In genomic region chr9:32806106-32806505, GRCm38 (mm10) we compare ENCODE assay signal across 27 mouse cellular contexts.
DNase-seq lines count a peak whose midpoint lies in the region; ATAC-seq and TF ChIP-seq lines count a peak whose summit lies in the region.
"Had no signal": no experiment of that assay in that cellular context is flagged by ENCODE, and none has a peak within 500 bp of the region (broad histone marks: within the 10 kb centered on the region; RNA-seq: fewer than 3 reads in every experiment).

No protein-coding gene starts in this region.

- no peaks in the 10 kb centered on the region for H3K4me1 ChIP-seq in lung, embryonic 14.5 days (ENCODE audit: insufficient read depth)
- H3K4me1 ChIP-seq in embryonic fibroblast, embryonic 13.5 days (ENCODE audit: control insufficient read depth, insufficient read depth, low read length): 0 out of 2 replicates have a peak, but pooled peaks cover 2% of the 10 kb centered on the region
- H3K4me1 ChIP-seq: embryonic facial prominence, embryonic 13.5 days; embryonic facial prominence, embryonic 15.5 days; forebrain, embryonic 13.5 days; forebrain, embryonic 15.5 days had no signal

- no peaks in the 10 kb centered on the region for H3K27me3 ChIP-seq in lung, embryonic 14.5 days (ENCODE audit: insufficient read depth, low read length)
- H3K27me3 ChIP-seq: CH12.LX; embryonic facial prominence, embryonic 13.5 days; embryonic facial prominence, embryonic 15.5 days; forebrain, embryonic 13.5 days; forebrain, embryonic 15.5 days had no signal

- no peaks in the 10 kb centered on the region for H3K9me3 ChIP-seq in lung, embryonic 14.5 days (ENCODE audit: low read depth, low read length)
- H3K9me3 ChIP-seq: embryonic facial prominence, embryonic 13.5 days; embryonic facial prominence, embryonic 15.5 days; forebrain, embryonic 13.5 days; forebrain, embryonic 15.5 days had no signal

- TF ChIP-seq POLR2A in embryonic fibroblast, embryonic 13.5 days (IDR thresholded peaks at IDR 0.05; ENCODE audit: low read depth, low read length): no peak

- no peak overlapping the region for H3K9ac ChIP-seq in lung, embryonic 14.5 days
- H3K9ac ChIP-seq: embryonic facial prominence, embryonic 13.5 days; embryonic facial prominence, embryonic 15.5 days; forebrain, embryonic 13.5 days; forebrain, embryonic 15.5 days; forebrain, postnatal 0 days had no signal

- TF ChIP-seq CTCF in lung, embryonic 14.5 days (IDR thresholded peaks at IDR 0.05; ENCODE audit: low read depth): no peak
- TF ChIP-seq CTCF in embryonic fibroblast, embryonic 13.5 days (IDR thresholded peaks at IDR 0.05; ENCODE audit: borderline replicate concordance, insufficient read depth, low read length): no peak

- DNase-seq in lung, embryonic 14.5 days: peak; percentile 67
- no peak for DNase-seq in lung, postnatal 14 days
- DNase-seq in 3T3-L1 (ENCODE audit: low read depth, low spot score): peak; percentile 76
- peak; percentile 25 for DNase-seq in Muller cell, postnatal 12 days (ENCODE audit: inconsistent ontology term)
- DNase-seq in testis, postnatal 14 days (ENCODE audit: low spot score): no peak
- DNase-seq in spleen, adult 18-20 months: no peak
- DNase-seq: adrenal gland, adult 8-10 months; adrenal gland, postnatal 25 days; B cell, adult 2 months; cerebellum, adult 11 months; cerebellum, adult 18-20 months; cerebellum, adult 8-10 months; cerebellum, adult 9-11 months; cerebellum, postnatal 14 days; cerebellum, postnatal 36 days; embryo, embryonic 11 days; forebrain, postnatal 0 days had no signal

- WGBS in lung, embryonic 14.5 days: 16% methylated on average over 4 of the region's 4 CpGs

- peak; percentile 14; the same call in 1 of the 2 replicates for ATAC-seq in lung, embryonic 14.5 days (ENCODE audit: insufficient read depth)
- no peak for ATAC-seq in activated CD4-positive, CD25-positive, alpha-beta regulatory T cell, adult 4 months
- ATAC-seq: CD4-positive, CD25-positive, alpha-beta regulatory T cell, adult 4 months; forebrain, embryonic 13.5 days; forebrain, embryonic 15.5 days; forebrain, postnatal 0 days; Patski had no signal

- H3K4me2 ChIP-seq in lung, embryonic 14.5 days: no peak overlapping the region
- H3K4me2 ChIP-seq: embryonic facial prominence, embryonic 13.5 days; embryonic facial prominence, embryonic 15.5 days; forebrain, embryonic 13.5 days; forebrain, embryonic 15.5 days had no signal

- no peak overlapping the region for H3K4me3 ChIP-seq in lung, embryonic 14.5 days (ENCODE audit: low read depth, low read length)
- no peak overlapping the region for H3K4me3 ChIP-seq in embryonic fibroblast, embryonic 13.5 days (ENCODE audit: insufficient read depth, low read length)
- H3K4me3 ChIP-seq: embryonic facial prominence, embryonic 13.5 days; embryonic facial prominence, embryonic 15.5 days; forebrain, embryonic 13.5 days; forebrain, embryonic 15.5 days had no signal

- no peak overlapping the region for H3K27ac ChIP-seq in lung, embryonic 14.5 days (ENCODE audit: low read depth)
- peak overlapping the region; percentile 40; the same call in 1 of the 2 replicates for H3K27ac ChIP-seq in embryonic fibroblast, embryonic 13.5 days (ENCODE audit: insufficient read depth, low read length)
- H3K27ac ChIP-seq: embryonic facial prominence, embryonic 13.5 days; embryonic facial prominence, embryonic 15.5 days; forebrain, embryonic 13.5 days; forebrain, embryonic 15.5 days had no signal

- H3K36me3 ChIP-seq in lung, embryonic 14.5 days (ENCODE audit: insufficient read depth): no peaks in the 10 kb centered on the region
- H3K36me3 ChIP-seq: embryonic facial prominence, embryonic 13.5 days; embryonic facial prominence, embryonic 15.5 days; forebrain, embryonic 15.5 days; G1E had no signal

Comparison
In these comparisons a context has a peak if more than half of its experiments do, and no peak if none do; other contexts are left out.
1. DNase-seq: peak in lung, embryonic 14.5 days (single experiment), 3T3-L1 (single experiment) and Muller cell, postnatal 12 days (single experiment); none in lung, postnatal 14 days (single experiment), testis, postnatal 14 days (single experiment) and spleen, adult 18-20 months (0 of 2).